Mouse (Mus musculus): Measurements from ENCODE around the gene Strn.

GRCm38 (mm10) chr17:78735731-78736472, 1.1 kb downstream of the Strn start:
- TF ChIP-seq CTCF (IDR thresholded peaks at IDR 0.05; ENCODE audit: extremely low read depth, insufficient read length, insufficient replicate concordance, low read depth, low read length), result no peak
- no peak for TF ChIP-seq POLR2A (IDR thresholded peaks at IDR 0.05; ENCODE audit: low read depth, low read length)
